Mouse (Mus musculus) hindbrain, embryonic 15.5 days (tissue): Measurements from ENCODE around the gene Ndufa13. TPM values are rescaled to one million over a fixed set of nuclear protein-coding genes. Genes with fewer than 3 reads are reported as not detected.

ENCODE experiments used
- ATAC-seq: fragments of 200-750 bp; cut with Nextera tagmentation; 2 replicates; pipeline ENCODE4 v1.8.0; 2017; ENCODE audit warnings: low read depth, moderate number of reproducible peaks, moderate TSS enrichment; ENCODE audit not compliant: low FRiP score
- H3K27ac ChIP-seq: fragments of 300-500 bp; sonication (generic); replicated peaks from 2 replicates; pipeline ENCODE4 v1.5.1; 2015; ENCODE audit warnings: mild to moderate bottlenecking, inconsistent platforms
- H3K27me3 ChIP-seq: fragments of 300-500 bp; sonication (generic); 2 replicates; pipeline ENCODE4 v1.6.1; 2015; ENCODE audit warnings: control low read depth, inconsistent platforms
- H3K36me3 ChIP-seq: fragments of 300-500 bp; sonication (generic); 2 replicates; pipeline ENCODE4 v1.6.1; 2015; ENCODE audit warnings: control low read depth, inconsistent platforms
- H3K4me1 ChIP-seq: fragments of 300-500 bp; sonication (generic); replicated peaks from 2 replicates; pipeline ENCODE4 v1.6.1; 2015; ENCODE audit warnings: control low read depth, inconsistent platforms
- H3K4me2 ChIP-seq: fragments of 300-500 bp; sonication (generic); 2 replicates; pipeline ENCODE4 v1.6.1; 2015; ENCODE audit warnings: moderate library complexity, mild to moderate bottlenecking, inconsistent platforms
- H3K4me3 ChIP-seq: fragments of 300-500 bp; sonication (generic); 2 replicates; pipeline ENCODE4 v1.5.1; 2015; ENCODE audit warnings: mild to moderate bottlenecking, inconsistent platforms
- H3K9ac ChIP-seq: fragments of 300-500 bp; sonication (generic); 2 replicates; pipeline ENCODE4 v1.6.1; 2015; ENCODE audit warnings: inconsistent platforms
- H3K9me3 ChIP-seq: fragments of 300-500 bp; sonication (generic); 2 replicates; pipeline ENCODE4 v1.6.1; 2016; ENCODE audit warnings: control low read depth, inconsistent platforms
- WGBS: fragments of 180-500 bp; shearing (Covaris S2); methylation state at CpG from one replicate; pipeline ENCODE4 v1.1.7; 2015; 5-methylcytosine and 5-hydroxymethylcytosine counted together
- polyA plus RNA-seq: library from polyadenylated mRNA; unstranded; fragments of >200 nt; fragmentation: Nextera tagmentation; extraction: Ambion mirVana; gene quantifications from 2 replicates; pipeline ENCODE4 v1.2.1, GENCODE M21; 2015

Gene Ndufa13
- polyA plus RNA-seq, 1 experiment from 2014 or later: 196 TPM

DNA sequence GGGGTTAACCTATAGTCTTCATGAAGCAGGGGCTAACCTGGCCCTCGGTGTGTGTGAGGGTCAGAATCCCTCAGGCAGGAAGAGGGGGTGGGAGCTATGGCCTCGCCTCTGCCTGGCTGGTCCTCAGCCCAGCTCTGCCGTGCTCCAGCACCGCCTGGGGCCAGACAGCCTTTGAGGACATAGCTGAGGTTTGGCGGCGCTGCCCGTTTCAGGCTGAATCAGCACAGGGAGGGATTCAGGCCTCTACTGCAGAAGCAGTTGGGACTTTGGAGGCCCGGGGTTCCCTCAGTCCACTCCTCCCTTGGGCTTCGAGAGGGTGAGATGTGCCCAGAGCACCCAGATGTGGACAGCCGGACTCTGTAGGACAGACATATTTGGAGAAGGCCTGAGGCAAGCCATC, 26.3 kb downstream of the Ndufa13 start:
- ATAC-seq: no peak
- Histone ChIP-seq H3K4me3 (no peak overlapping the region), H3K9me3 (no peaks in the 10 kb centered on the region), H3K4me2 (no peak overlapping the region), H3K27me3 (peaks cover 22% of the 10 kb centered on the region), H3K36me3 (no peaks in the 10 kb centered on the region), H3K4me1 (peaks cover 5% of the 10 kb centered on the region), H3K27ac (no peak overlapping the region), H3K9ac (no peak overlapping the region)
- 56% methylated on average over 10 of the region's 10 CpGs for WGBS

DNA sequence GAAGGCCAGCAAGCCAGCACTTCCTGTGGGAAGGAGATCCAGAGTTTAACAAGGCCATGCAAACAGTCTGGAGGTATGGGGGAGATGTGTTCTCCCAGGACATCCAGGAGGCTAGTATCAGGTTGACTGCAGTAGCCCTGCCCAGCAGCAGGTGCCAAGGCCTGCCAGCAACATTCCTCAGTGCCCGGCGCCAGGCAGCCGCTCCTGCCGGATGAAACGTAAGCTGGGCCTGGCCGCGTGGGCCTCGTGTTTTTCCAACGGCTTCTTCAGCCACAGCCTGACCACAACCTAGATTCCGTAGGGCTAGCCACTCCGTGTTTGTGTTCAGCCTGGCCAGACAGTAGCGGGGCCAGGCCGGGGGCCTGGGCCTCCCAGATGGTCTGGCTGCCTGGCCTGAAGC, 27.7 kb downstream of the Ndufa13 start:
- Histone ChIP-seq H3K9ac (no peak overlapping the region), H3K4me1 (no peaks in the 10 kb centered on the region), H3K4me2 (no peak overlapping the region), H3K4me3 (no peak overlapping the region), H3K9me3 (no peaks in the 10 kb centered on the region), H3K27me3 (peaks cover 7% of the 10 kb centered on the region), H3K36me3 (no peaks in the 10 kb centered on the region), H3K27ac (no peak overlapping the region)
- 89% methylated on average over 13 of the region's 13 CpGs for WGBS
- no peak for ATAC-seq

DNA sequence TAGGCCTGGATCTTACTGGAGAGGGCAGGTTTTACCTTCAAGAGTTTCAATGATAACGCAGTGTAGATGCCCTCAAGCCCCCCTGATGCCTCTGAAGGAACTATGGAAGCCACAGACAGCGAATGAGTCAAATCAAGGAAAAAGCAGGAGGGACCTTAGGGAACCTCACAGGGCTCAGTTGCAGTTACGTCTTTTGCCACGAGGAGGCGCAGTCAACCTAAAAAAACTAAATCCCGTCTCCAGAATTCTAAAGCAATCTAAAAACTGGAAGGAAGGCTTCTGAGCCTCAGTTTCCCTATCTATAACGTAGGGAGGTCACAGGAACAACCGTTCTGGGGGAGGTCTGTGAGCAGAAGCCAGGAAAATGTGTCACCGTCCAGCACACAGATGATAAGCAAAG, 28.2 kb downstream of the Ndufa13 start:
- H3K4me2 ChIP-seq: no peak overlapping the region
- H3K9me3 ChIP-seq: no peaks in the 10 kb centered on the region
- H3K9ac ChIP-seq: no peak overlapping the region
- H3K36me3 ChIP-seq: no peaks in the 10 kb centered on the region
- WGBS: 14% methylated on average over 9 of the region's 9 CpGs
- H3K4me1 ChIP-seq: no peaks in the 10 kb centered on the region
- ATAC-seq: no peak
- peaks cover 2% of the 10 kb centered on the region for H3K27me3 ChIP-seq
- H3K27ac ChIP-seq: no peak overlapping the region
- H3K4me3 ChIP-seq: no peak overlapping the region

DNA sequence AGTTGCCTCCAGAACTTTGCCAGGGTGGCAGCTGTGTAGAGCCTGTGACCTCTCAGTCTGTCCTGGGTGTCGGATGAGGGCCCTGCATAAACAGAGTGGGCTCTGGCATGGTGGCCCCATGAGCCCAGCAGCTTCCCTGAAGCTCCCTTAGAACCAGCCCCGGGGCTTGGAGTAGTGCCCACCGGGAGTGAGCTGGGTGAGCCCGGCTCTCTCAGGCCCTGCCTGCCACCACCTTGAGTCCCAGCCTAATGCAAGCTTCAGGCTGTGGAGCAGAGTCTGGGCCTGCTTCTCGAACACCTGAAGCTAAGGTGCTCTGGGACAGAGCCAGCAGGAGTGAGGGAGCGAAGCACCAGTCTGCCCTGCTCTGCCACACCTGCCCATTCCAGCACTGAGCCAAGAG, 31.5 kb downstream of the Ndufa13 start:
- Histone ChIP-seq H3K4me2 (no peak overlapping the region), H3K9ac (no peak overlapping the region), H3K27me3 (no peaks in the 10 kb centered on the region), H3K9me3 (no peaks in the 10 kb centered on the region), H3K4me1 (no peaks in the 10 kb centered on the region), H3K4me3 (no peak overlapping the region), H3K36me3 (no peaks in the 10 kb centered on the region), H3K27ac (no peak overlapping the region)
- 95% methylated on average over 4 of the region's 6 CpGs for WGBS
- no peak for ATAC-seq

DNA sequence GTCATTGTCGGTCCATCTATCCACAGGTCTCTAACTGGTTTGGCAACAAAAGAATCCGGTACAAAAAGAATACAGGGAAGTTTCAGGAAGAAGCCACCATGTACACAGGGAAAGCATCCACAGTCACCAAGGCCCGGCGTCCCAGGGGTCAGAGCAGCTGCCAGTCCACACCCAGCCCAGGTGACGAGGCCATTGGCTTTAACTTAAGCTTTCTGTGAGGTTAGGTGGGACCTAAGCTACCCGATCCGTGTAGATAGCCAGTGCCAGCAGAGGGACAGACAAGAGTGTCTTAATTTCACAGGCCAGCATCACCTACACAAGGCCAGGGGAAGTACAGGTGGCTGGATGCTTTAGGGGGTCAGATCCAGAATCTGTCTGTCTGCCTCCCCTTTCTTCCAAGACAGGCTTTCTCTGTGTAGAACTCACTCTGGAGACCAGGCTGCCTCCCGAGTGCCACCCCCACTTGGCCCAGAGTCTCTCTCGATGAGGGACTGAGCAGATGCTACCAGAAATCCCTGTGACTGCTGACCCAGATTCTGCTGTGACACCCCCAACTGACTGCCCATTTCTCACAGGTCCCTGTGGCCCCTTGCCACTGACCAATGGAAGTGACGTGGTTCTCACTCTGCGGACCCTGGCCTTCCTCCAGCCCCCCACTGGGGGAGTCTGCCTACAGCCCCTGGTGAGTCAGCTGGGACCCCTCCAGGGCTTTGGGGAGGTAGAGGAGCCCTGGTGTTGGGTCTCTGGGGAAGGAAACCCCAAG, 32.2 kb downstream of the Ndufa13 start:
- Histone ChIP-seq H3K9ac (no peak overlapping the region), H3K27ac (no peak overlapping the region), H3K4me3 (no peak overlapping the region), H3K4me2 (no peak overlapping the region), H3K4me1 (no peaks in the 10 kb centered on the region), H3K9me3 (no peaks in the 10 kb centered on the region), H3K36me3 (no peaks in the 10 kb centered on the region), H3K27me3 (no peaks in the 10 kb centered on the region)
- ATAC-seq: no peak
- WGBS: 90% methylated on average over 11 of the region's 11 CpGs

DNA sequence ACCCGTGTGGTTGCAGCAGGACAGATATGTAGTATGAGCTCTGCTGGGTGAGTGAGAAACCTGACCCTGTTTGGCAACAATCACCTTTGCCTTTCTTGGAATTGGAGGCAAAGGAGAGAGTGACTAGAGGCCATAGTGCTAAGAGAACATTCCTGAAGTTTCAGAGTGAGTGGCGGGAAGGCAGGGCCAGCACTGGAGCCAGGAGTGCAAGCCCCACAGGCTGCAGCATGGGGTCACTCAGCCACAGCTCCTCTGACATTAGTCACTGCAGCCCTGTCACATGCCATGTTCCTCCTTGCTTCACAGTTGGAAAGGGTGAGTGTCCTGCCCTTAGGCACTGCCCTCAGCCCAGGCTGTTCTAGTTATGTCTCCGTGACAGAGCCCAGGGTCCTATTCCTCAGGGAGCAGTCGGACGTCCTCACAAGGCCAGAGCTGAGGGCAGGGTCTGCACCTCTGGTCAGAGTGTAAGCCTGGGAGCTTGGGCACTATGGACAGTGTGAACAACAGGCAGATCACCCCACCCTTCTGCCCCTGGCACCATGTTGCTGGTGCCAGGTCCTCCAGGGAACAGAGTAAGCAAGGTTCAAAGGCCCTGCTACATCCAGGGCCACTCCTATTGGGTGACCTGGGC, 34.5 kb downstream of the Ndufa13 start:
- Histone ChIP-seq H3K4me1 (no peaks in the 10 kb centered on the region), H3K4me2 (no peak overlapping the region), H3K9ac (no peak overlapping the region), H3K4me3 (no peak overlapping the region), H3K9me3 (no peaks in the 10 kb centered on the region), H3K27ac (no peak overlapping the region), H3K27me3 (no peaks in the 10 kb centered on the region), H3K36me3 (no peaks in the 10 kb centered on the region)
- ATAC-seq: no peak
- WGBS: 80% methylated on average over 5 of the region's 5 CpGs

DNA sequence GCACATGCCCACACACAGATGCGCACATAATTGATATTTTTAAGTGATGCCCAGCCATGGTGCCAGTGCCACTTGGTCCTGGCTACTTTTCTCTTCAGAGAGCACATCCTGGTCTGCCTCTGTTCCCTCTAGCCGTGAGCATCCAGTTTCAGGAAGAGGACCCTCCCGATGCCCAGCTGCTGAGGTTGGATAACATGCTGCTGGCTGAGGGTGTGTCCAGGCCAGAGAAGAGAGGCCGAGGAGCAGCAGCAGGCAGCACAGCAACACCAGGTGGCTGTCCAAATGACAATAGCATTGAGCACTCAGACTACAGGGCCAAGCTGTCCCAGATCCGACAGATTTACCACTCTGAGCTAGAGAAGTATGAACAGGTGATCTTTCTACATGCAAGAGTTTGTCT, 38.2 kb downstream of the Ndufa13 start:
- no peak overlapping the region for H3K9ac ChIP-seq
- H3K27ac ChIP-seq: no peak overlapping the region
- H3K9me3 ChIP-seq: no peaks in the 10 kb centered on the region
- H3K4me1 ChIP-seq: no peaks in the 10 kb centered on the region
- peaks cover 9% of the 10 kb centered on the region; the same call in 1 of the 2 replicates for H3K36me3 ChIP-seq
- no peak overlapping the region for H3K4me2 ChIP-seq
- no peak for ATAC-seq
- 80% methylated on average over 5 of the region's 5 CpGs for WGBS
- H3K27me3 ChIP-seq: no peaks in the 10 kb centered on the region
- H3K4me3 ChIP-seq: no peak overlapping the region

DNA sequence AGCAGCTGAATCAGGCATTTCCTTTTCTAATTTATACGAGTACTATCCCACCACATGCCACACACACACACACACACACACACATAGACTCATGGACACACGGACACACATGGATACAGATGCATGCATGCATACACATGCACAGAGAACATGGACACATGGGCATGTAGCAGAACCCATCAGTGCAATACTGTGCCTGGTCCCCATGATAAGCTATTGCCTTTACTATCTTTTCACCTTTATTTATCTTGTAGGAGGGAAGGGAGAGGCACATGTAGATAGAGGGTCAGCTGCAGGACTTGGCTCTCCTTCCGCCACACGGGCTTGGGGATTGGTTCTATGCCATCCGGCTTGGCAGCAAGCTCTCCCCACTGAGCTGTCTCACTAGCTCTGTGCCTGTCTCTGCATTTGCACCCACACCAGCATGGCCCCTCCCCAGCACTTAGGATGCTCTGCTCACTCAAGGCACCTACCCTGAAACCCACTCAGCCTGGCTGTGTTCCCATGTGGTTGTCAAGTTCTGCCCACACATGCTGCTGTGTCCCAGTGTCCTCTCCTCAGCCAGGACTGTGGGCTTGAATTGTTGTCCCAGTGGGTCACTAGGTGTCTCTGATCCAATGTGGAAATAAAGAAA, 38.9 kb downstream of the Ndufa13 start:
- H3K4me1 ChIP-seq: no peaks in the 10 kb centered on the region
- no peak overlapping the region for H3K4me3 ChIP-seq
- no peak overlapping the region for H3K9ac ChIP-seq
- H3K27ac ChIP-seq: no peak overlapping the region
- H3K27me3 ChIP-seq: no peaks in the 10 kb centered on the region
- peaks cover 9% of the 10 kb centered on the region; the same call in 1 of the 2 replicates for H3K36me3 ChIP-seq
- ATAC-seq: no peak
- 92% methylated on average over 5 of the region's 5 CpGs for WGBS
- H3K9me3 ChIP-seq: no peaks in the 10 kb centered on the region
- H3K4me2 ChIP-seq: no peak overlapping the region

DNA sequence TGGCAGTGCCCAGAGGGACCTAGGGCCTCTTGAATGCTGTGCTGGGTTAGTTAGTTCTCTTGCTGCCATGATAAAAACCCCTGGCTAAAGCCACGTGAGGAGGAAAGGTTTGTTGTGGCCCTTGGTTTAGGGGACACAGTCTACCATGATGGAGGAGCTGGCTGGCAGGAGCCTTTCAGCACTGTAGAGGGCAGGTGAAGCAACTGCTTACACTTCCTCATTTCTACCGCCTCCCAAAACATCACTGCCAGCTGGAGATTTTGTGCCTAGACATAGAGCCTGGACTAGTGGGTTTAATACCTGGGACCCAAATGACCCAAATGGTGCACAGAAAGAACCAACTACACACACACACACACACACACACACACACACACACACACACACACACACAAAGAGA, 41.1 kb downstream of the Ndufa13 start:
- Histone ChIP-seq H3K36me3 (peaks cover 9% of the 10 kb centered on the region; the same call in 1 of the 2 replicates), H3K9me3 (no peaks in the 10 kb centered on the region), H3K27ac (no peak overlapping the region), H3K4me3 (no peak overlapping the region), H3K9ac (no peak overlapping the region), H3K4me1 (no peaks in the 10 kb centered on the region), H3K4me2 (no peak overlapping the region), H3K27me3 (no peaks in the 10 kb centered on the region)
- WGBS: 75% methylated on average over 2 of the region's 2 CpGs
- no peak for ATAC-seq

DNA sequence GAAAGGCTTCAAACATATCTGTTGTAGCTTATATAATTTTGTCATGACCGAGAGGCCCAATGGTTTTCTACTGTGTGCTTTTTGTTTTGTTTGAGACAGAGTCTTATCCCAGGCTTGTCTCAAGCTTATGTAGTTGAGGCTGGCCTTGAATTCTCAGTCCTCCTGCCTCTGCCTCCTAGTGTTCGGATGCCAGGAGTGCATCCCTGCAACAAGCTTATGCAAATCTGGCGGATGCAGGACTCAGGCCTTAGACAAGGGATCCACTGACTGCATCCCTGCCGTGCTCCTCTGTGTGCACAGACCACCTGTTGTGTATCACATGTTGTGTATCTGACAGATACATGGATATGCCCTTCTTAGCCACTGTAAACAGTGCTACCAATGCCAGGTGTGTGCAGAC, 41.6 kb downstream of the Ndufa13 start:
- Histone ChIP-seq H3K4me1 (no peaks in the 10 kb centered on the region), H3K9ac (no peak overlapping the region), H3K27ac (no peak overlapping the region), H3K9me3 (no peaks in the 10 kb centered on the region), H3K4me2 (no peak overlapping the region), H3K27me3 (no peaks in the 10 kb centered on the region), H3K36me3 (peaks cover 9% of the 10 kb centered on the region; the same call in 1 of the 2 replicates), H3K4me3 (no peak overlapping the region)
- WGBS: 63% methylated on average over 4 of the region's 4 CpGs
- ATAC-seq: no peak

DNA sequence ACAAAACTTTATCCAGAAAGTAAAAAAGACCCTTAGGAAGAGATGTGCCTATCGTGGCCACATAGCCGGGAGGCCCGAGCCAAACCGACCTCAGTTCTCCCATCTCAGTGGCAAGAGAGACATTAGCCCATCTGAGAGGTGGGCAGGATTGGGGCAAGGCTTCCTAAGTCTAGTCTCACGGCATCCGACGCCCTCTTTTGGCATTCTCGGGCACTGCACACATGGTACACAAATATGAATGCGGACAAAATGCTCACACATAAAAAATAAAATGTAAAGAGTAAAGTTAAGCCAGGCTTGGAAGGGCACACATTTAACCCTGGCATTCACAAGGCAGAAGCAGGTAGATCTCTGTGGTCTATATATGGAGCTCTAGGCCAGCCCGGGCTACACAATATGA, 48.5 kb downstream of the Ndufa13 start:
- Histone ChIP-seq H3K4me1 (no peaks in the 10 kb centered on the region), H3K27ac (no peak overlapping the region), H3K27me3 (no peaks in the 10 kb centered on the region), H3K4me3 (no peak overlapping the region), H3K9me3 (no peaks in the 10 kb centered on the region), H3K36me3 (0 out of 2 replicates have a peak, but pooled peaks cover 3% of the 10 kb centered on the region), H3K4me2 (no peak overlapping the region), H3K9ac (no peak overlapping the region)
- no peak for ATAC-seq
- WGBS: 95% methylated on average over 10 of the region's 10 CpGs

DNA sequence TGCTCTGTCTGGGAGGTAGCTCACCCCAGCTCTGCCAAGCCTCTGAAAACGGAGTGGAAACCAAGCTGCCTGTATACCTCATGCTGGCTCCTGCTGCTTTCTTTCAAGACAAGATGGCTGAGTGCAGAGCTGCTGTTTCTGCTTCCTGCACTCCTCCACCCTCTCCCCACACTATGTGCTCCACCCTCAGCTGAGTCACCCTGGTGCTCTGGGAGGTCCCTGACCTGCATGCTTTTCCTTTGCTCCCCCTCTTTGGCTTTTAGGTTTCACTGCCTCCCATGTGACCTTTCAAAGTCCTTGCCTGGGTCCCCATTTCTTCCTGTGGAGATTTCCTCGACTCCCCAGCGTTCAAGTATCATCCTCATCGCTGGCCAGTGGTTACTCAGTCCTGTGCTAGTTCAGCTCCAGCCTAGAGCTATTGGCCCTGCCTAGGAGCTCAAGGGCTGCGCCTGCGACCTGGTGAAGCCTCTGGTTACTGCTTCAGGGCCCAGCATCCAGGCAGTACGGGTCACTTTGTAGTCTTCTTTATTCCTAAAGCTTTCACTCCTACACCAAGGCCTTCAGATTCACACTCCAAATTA, 51.3 kb downstream of the Ndufa13 start:
- no peaks in the 10 kb centered on the region for H3K27me3 ChIP-seq
- no peak overlapping the region for H3K9ac ChIP-seq
- no peaks in the 10 kb centered on the region for H3K9me3 ChIP-seq
- no peak overlapping the region for H3K4me2 ChIP-seq
- H3K27ac ChIP-seq: no peak overlapping the region
- no peaks in the 10 kb centered on the region for H3K4me1 ChIP-seq
- H3K36me3 ChIP-seq: 0 out of 2 replicates have a peak, but pooled peaks cover 3% of the 10 kb centered on the region
- no peak overlapping the region for H3K4me3 ChIP-seq
- ATAC-seq: no peak
- 86% methylated on average over 7 of the region's 7 CpGs for WGBS
